Mouse (Mus musculus) limb, embryonic 15.5 days (tissue): ENCODE measurements at regions not wholly inside any gene's neighbourhood (a gene's known extent, or its start where the extent isn't known, plus 50 kb on each side); places are given as distances from the start of the nearest gene placed in this dataset.

Experiments used
- ATAC-seq: fragments of 200-750 bp; cut with Nextera tagmentation; 2 replicates; pipeline ENCODE4 v1.8.0; 2017; ENCODE audit warnings: low read depth, moderate TSS enrichment; ENCODE audit not compliant: insufficient number of reproducible peaks, low FRiP score, low TSS enrichment
- H3K27ac ChIP-seq: fragments of 300-500 bp; sonication (generic); 2 replicates; pipeline ENCODE4 v1.5.1; 2015; ENCODE audit warnings: moderate library complexity, mild to moderate bottlenecking, inconsistent platforms
- H3K27me3 ChIP-seq: fragments of 300-500 bp; sonication (generic); 2 replicates; pipeline ENCODE4 v1.6.1; 2015; ENCODE audit warnings: inconsistent platforms
- H3K36me3 ChIP-seq: fragments of 300-500 bp; sonication (generic); 2 replicates; pipeline ENCODE4 v1.6.1; 2015; ENCODE audit warnings: inconsistent platforms
- H3K4me1 ChIP-seq: fragments of 300-500 bp; sonication (generic); 2 replicates; pipeline ENCODE4 v1.6.1; 2015; ENCODE audit warnings: inconsistent platforms
- H3K4me2 ChIP-seq: fragments of 300-500 bp; sonication (generic); 2 replicates; pipeline ENCODE4 v1.6.1; 2015; ENCODE audit warnings: mild to moderate bottlenecking, inconsistent platforms
- H3K4me3 ChIP-seq: fragments of 300-500 bp; sonication (generic); 2 replicates; pipeline ENCODE4 v1.5.1; 2015; ENCODE audit warnings: mild to moderate bottlenecking, inconsistent platforms
- H3K9ac ChIP-seq: fragments of 300-500 bp; sonication (generic); 2 replicates; pipeline ENCODE4 v1.6.1; 2015; ENCODE audit warnings: inconsistent platforms
- H3K9me3 ChIP-seq: fragments of 300-500 bp; sonication (generic); 2 replicates; pipeline ENCODE4 v1.6.1; 2016; ENCODE audit warnings: inconsistent platforms
- WGBS: fragments of 180-500 bp; shearing (Covaris S2); methylation state at CpG from one replicate; pipeline ENCODE4 v1.1.7; 2015; 5-methylcytosine and 5-hydroxymethylcytosine counted together

GRCm38 (mm10) chr10:39233191-39233590, 69.6 kb upstream of the Ccn6 start:
- WGBS, result 80% methylated on average over 7 of the region's 7 CpGs
- H3K9ac ChIP-seq, result no peak overlapping the region
- H3K27ac ChIP-seq, result no peak overlapping the region
- H3K4me1 ChIP-seq, result 0 out of 2 replicates have a peak, but pooled peaks cover under 1% of the 10 kb centered on the region
- no peaks in the 10 kb centered on the region for H3K27me3 ChIP-seq
- H3K36me3 ChIP-seq, result no peaks in the 10 kb centered on the region
- H3K9me3 ChIP-seq, result no peaks in the 10 kb centered on the region
- H3K4me2 ChIP-seq, result no peak overlapping the region
- no peak for ATAC-seq
- no peak overlapping the region for H3K4me3 ChIP-seq

GRCm38 (mm10) chr10:39230634-39231410, 67.2 kb upstream of the Ccn6 start:
- no peaks in the 10 kb centered on the region for H3K27me3 ChIP-seq
- H3K4me3 ChIP-seq, result no peak overlapping the region
- no peaks in the 10 kb centered on the region for H3K36me3 ChIP-seq
- H3K4me2 ChIP-seq, result no peak overlapping the region
- ATAC-seq, result no peak
- H3K4me1 ChIP-seq, result peaks cover 14% of the 10 kb centered on the region
- no peak overlapping the region for H3K27ac ChIP-seq
- 71% methylated on average over 14 of the region's 14 CpGs for WGBS
- H3K9me3 ChIP-seq, result no peaks in the 10 kb centered on the region
- H3K9ac ChIP-seq, result no peak overlapping the region

GRCm38 (mm10) chr10:39229233-39229632, 65.6 kb upstream of the Ccn6 start:
- 91% methylated on average over 4 of the region's 4 CpGs for WGBS
- no peak overlapping the region for H3K9ac ChIP-seq
- H3K4me2 ChIP-seq, result no peak overlapping the region
- H3K4me1 ChIP-seq, result peaks cover 14% of the 10 kb centered on the region
- no peaks in the 10 kb centered on the region for H3K9me3 ChIP-seq
- no peak for ATAC-seq
- no peaks in the 10 kb centered on the region for H3K36me3 ChIP-seq
- no peak overlapping the region for H3K4me3 ChIP-seq
- H3K27ac ChIP-seq, result no peak overlapping the region
- no peaks in the 10 kb centered on the region for H3K27me3 ChIP-seq

GRCm38 (mm10) chr10:39228027-39228426, 64.4 kb upstream of the Ccn6 start:
- Histone ChIP-seq H3K4me3 (peak overlapping the region; percentile 22), H3K36me3 (no peaks in the 10 kb centered on the region), H3K4me2 (peak overlapping the region; percentile 38), H3K9me3 (no peaks in the 10 kb centered on the region), H3K9ac (no peak overlapping the region), H3K4me1 (peaks cover 14% of the 10 kb centered on the region), H3K27me3 (no peaks in the 10 kb centered on the region), H3K27ac (peak overlapping the region; percentile 75)
- peak; percentile 36; the same call in 1 of the 2 replicates for ATAC-seq
- 21% methylated on average over 5 of the region's 5 CpGs for whole genome bisulfite sequencing

GRCm38 (mm10) chr10:39227499-39227942, 63.9 kb upstream of the Ccn6 start:
- Histone ChIP-seq H3K9ac (no peak overlapping the region), H3K4me3 (peak overlapping the region; percentile 22), H3K27ac (peak overlapping the region; percentile 75), H3K4me1 (peaks cover 14% of the 10 kb centered on the region), H3K4me2 (peak overlapping the region; percentile 38), H3K9me3 (no peaks in the 10 kb centered on the region), H3K27me3 (no peaks in the 10 kb centered on the region), H3K36me3 (no peaks in the 10 kb centered on the region)
- 13% methylated on average over 13 of the region's 13 CpGs for WGBS
- peak; percentile 76 for ATAC-seq

- H3K4me3 ChIP-seq, result no peak overlapping the region
- peaks cover 14% of the 10 kb centered on the region for H3K4me1 ChIP-seq
- H3K9ac ChIP-seq, result no peak overlapping the region
- H3K27me3 ChIP-seq, result no peaks in the 10 kb centered on the region
- no peak for ATAC-seq
- no peak overlapping the region for H3K4me2 ChIP-seq
- H3K9me3 ChIP-seq, result no peaks in the 10 kb centered on the region
- H3K36me3 ChIP-seq, result no peaks in the 10 kb centered on the region
- H3K27ac ChIP-seq, result no peak overlapping the region
- 27% methylated on average over 2 of the region's 2 CpGs for WGBS
Observed at GRCm38 (mm10) chr10:39226518-39226917, 62.9 kb upstream of the Ccn6 start.

GRCm38 (mm10) chr10:39224449-39225094, 61.0 kb upstream of the Ccn6 start:
- no peak overlapping the region for H3K9ac ChIP-seq
- peaks cover 14% of the 10 kb centered on the region for H3K4me1 ChIP-seq
- no peaks in the 10 kb centered on the region for H3K36me3 ChIP-seq
- H3K9me3 ChIP-seq, result no peaks in the 10 kb centered on the region
- H3K27ac ChIP-seq, result no peak overlapping the region
- no peak for ATAC-seq
- no peak overlapping the region for H3K4me3 ChIP-seq
- no peak overlapping the region for H3K4me2 ChIP-seq
- WGBS, result 63% methylated on average over 5 of the region's 5 CpGs
- no peaks in the 10 kb centered on the region for H3K27me3 ChIP-seq

- no peak overlapping the region for H3K9ac ChIP-seq
- WGBS, result 84% methylated on average over 2 of the region's 2 CpGs
- H3K4me3 ChIP-seq, result no peak overlapping the region
Observed at GRCm38 (mm10) chr10:39221028-39221427, 57.4 kb upstream of the Ccn6 start.

GRCm38 (mm10) chr10:39219366-39219765, 55.8 kb upstream of the Ccn6 start:
- Histone ChIP-seq H3K9me3 (no peaks in the 10 kb centered on the region), H3K9ac (no peak overlapping the region), H3K4me1 (peaks cover 8% of the 10 kb centered on the region; the same call in 1 of the 2 replicates), H3K4me2 (no peak overlapping the region), H3K27ac (0 out of 2 replicates have a peak overlapping the region, but pooled peaks have one; percentile 1), H3K36me3 (no peaks in the 10 kb centered on the region), H3K27me3 (no peaks in the 10 kb centered on the region), H3K4me3 (no peak overlapping the region)
- 42% methylated on average over 2 of the region's 2 CpGs for WGBS
- no peak for ATAC-seq

More at GRCm38 (mm10) chr10:39221028-39221427, 57.4 kb upstream of the Ccn6 start:
- no peaks in the 10 kb centered on the region for H3K36me3 ChIP-seq
- H3K4me1 ChIP-seq, result peaks cover 8% of the 10 kb centered on the region; the same call in 1 of the 2 replicates
- H3K27ac ChIP-seq, result 0 out of 2 replicates have a peak overlapping the region, but pooled peaks have one; percentile 5
- H3K9me3 ChIP-seq, result no peaks in the 10 kb centered on the region
- H3K27me3 ChIP-seq, result no peaks in the 10 kb centered on the region
- no peak for ATAC-seq
- no peak overlapping the region for H3K4me2 ChIP-seq

GRCm38 (mm10) chr10:39218151-39218550, 54.6 kb upstream of the Ccn6 start:
- Histone ChIP-seq H3K27me3 (no peaks in the 10 kb centered on the region), H3K4me2 (no peak overlapping the region), H3K9me3 (no peaks in the 10 kb centered on the region), H3K4me3 (no peak overlapping the region), H3K27ac (no peak overlapping the region), H3K9ac (no peak overlapping the region), H3K36me3 (no peaks in the 10 kb centered on the region), H3K4me1 (peaks cover 8% of the 10 kb centered on the region; the same call in 1 of the 2 replicates)
- WGBS, result 81% methylated on average over 5 of the region's 5 CpGs
- ATAC-seq, result no peak

- no peaks in the 10 kb centered on the region for H3K36me3 ChIP-seq
- no peak overlapping the region for H3K4me2 ChIP-seq
- no peak overlapping the region for H3K4me3 ChIP-seq
- WGBS, result 75% methylated on average over 14 of the region's 14 CpGs
- no peaks in the 10 kb centered on the region for H3K9me3 ChIP-seq
- no peaks in the 10 kb centered on the region for H3K27me3 ChIP-seq
- H3K4me1 ChIP-seq, result peaks cover 8% of the 10 kb centered on the region; the same call in 1 of the 2 replicates
- no peak overlapping the region for H3K9ac ChIP-seq
- no peak for ATAC-seq
- H3K27ac ChIP-seq, result no peak overlapping the region
Observed at GRCm38 (mm10) chr10:39216142-39216904, 52.7 kb upstream of the Ccn6 start.
